Mouse (Mus musculus) E14TG2a.4 (cell line): ENCODE data around the gene Fth1.

Source experiments
- CTCF ChIP-seq: conservative IDR thresholded peaks from 2 replicates; pipeline ENCODE4 v1.5.1; 2014; ENCODE audit warnings: low read length
- NANOG ChIP-seq: IDR thresholded peaks from 2 replicates; pipeline ENCODE4 v1.6.1; 2014; ENCODE audit warnings: borderline replicate concordance, low read length, mixed read lengths
- POU5F1 ChIP-seq: IDR thresholded peaks from 2 replicates; pipeline ENCODE4 v1.6.1; 2014; ENCODE audit warnings: low read length, borderline replicate concordance

- TF ChIP-seq CTCF (no peak), POU5F1 (no peak), NANOG (no peak)
Measured at GRCm38 (mm10) chr19:9942539-9943533, 37.6 kb upstream of the Fth1 start.
